Mouse (Mus musculus): Measurements from ENCODE around the gene Tas2r114. TPM values are rescaled to one million over a fixed set of nuclear protein-coding genes. Genes with fewer than 3 reads are reported as not detected.

Tas2r114 gene
- not detected in 2 replicates for polyA plus RNA-seq (2015; fragmentation: Nextera tagmentation; extraction: Ambion mirVana)

- Histone ChIP-seq H3K9ac (ENCODE audit: low read depth, low read length) (no peak within 1 kb of the TSS), H3K9me3 (replicated peaks; ENCODE audit: control insufficient read depth, low read length, poor library complexity, severe bottlenecking) (peaks cover 3% of the 10 kb centered on the region), H3K4me3 (ENCODE audit: low read depth, low read length) (no peak within 1 kb of the TSS), H3K36me3 (ENCODE audit: control insufficient read depth, insufficient read depth, low read length) (no peaks in the 10 kb centered on the region), H3K27ac (ENCODE audit: low read length) (no peak within 1 kb of the TSS), H3K4me2 (ENCODE audit: low read length) (no peak within 1 kb of the TSS), H3K27me3 (ENCODE audit: control insufficient read depth, insufficient read depth, low read depth, low read length) (no peaks in the 10 kb centered on the region), H3K4me1 (ENCODE audit: control insufficient read depth, insufficient read depth, low read length) (no peaks in the 10 kb centered on the region)
- ATAC-seq = no peak
Measured at GRCm38 (mm10) chr6:131689963-131690362, at the start of gene Tas2r114. Gene Tas2r114, minus strand, starts transcription at chr6:131690063.

DNA sequence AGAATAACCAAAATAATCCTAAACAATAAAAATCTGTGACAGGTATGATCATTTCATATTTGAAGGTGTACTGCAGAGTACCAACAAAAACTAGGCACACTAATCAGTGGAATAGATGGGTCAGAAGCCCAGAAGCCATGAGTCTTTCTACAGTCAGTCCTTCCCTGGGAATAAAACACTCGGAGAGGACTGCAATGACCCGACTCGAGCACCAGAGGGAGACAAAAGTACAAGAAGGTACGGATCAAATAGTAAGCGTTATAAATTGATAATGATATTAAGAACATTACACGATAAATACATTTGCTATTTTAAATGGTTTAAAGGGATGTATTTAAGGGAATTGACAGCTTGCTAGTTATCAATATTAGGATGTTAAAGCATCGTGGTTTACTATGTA is 22.9 kb upstream of the Tas2r114 start:
- WGBS = 51% methylated on average over 7 of the region's 7 CpGs
- H3K36me3 ChIP-seq (ENCODE audit: control insufficient read depth, insufficient read depth, low read length) = no peaks in the 10 kb centered on the region
- H3K4me2 ChIP-seq (ENCODE audit: low read length) = no peak overlapping the region
- no peak overlapping the region for H3K9ac ChIP-seq (ENCODE audit: low read depth, low read length)
- no peaks in the 10 kb centered on the region for H3K4me1 ChIP-seq (ENCODE audit: control insufficient read depth, insufficient read depth, low read length)
- no peak for ATAC-seq
- H3K27ac ChIP-seq (ENCODE audit: low read length) = no peak overlapping the region
- H3K9me3 ChIP-seq (replicated peaks; ENCODE audit: control insufficient read depth, low read length, poor library complexity, severe bottlenecking) = peaks cover 6% of the 10 kb centered on the region; the same call in 1 of the 2 replicates
- no peak overlapping the region for H3K4me3 ChIP-seq (ENCODE audit: low read depth, low read length)
- H3K27me3 ChIP-seq (ENCODE audit: control insufficient read depth, insufficient read depth, low read depth, low read length) = no peaks in the 10 kb centered on the region

GRCm38 (mm10) chr6:131687395-131687794 is 2.5 kb downstream of the Tas2r114 start, which contains the start of gene Tas2r105:
Gene Tas2r105, minus strand, starts transcription at chr6:131687495.
- no peak within 1 kb of the TSS for H3K4me2 ChIP-seq (ENCODE audit: low read length)
- H3K36me3 ChIP-seq (ENCODE audit: control insufficient read depth, insufficient read depth, low read length) = no peaks in the 10 kb centered on the region
- no peak within 1 kb of the TSS for H3K4me3 ChIP-seq (ENCODE audit: low read depth, low read length)
- ATAC-seq = no peak
- no peaks in the 10 kb centered on the region for H3K4me1 ChIP-seq (ENCODE audit: control insufficient read depth, insufficient read depth, low read length)
- no peak within 1 kb of the TSS for H3K27ac ChIP-seq (ENCODE audit: low read length)
- no peak within 1 kb of the TSS for H3K9ac ChIP-seq (ENCODE audit: low read depth, low read length)
- no peaks in the 10 kb centered on the region for H3K27me3 ChIP-seq (ENCODE audit: control insufficient read depth, insufficient read depth, low read depth, low read length)
- WGBS = 73% methylated on average over 1 of the region's 1 CpGs
- peaks cover 6% of the 10 kb centered on the region for H3K9me3 ChIP-seq (replicated peaks; ENCODE audit: control insufficient read depth, low read length, poor library complexity, severe bottlenecking)

- H3K9me3 ChIP-seq (replicated peaks; ENCODE audit: control insufficient read depth, low read length, poor library complexity, severe bottlenecking) = peaks cover 6% of the 10 kb centered on the region
- H3K4me1 ChIP-seq (ENCODE audit: control insufficient read depth, insufficient read depth, low read length) = no peaks in the 10 kb centered on the region
- no peak within 1 kb of the TSS for H3K4me3 ChIP-seq (ENCODE audit: low read depth, low read length)
- no peaks in the 10 kb centered on the region for H3K36me3 ChIP-seq (ENCODE audit: control insufficient read depth, insufficient read depth, low read length)
- no peak for ATAC-seq
- no peak within 1 kb of the TSS for H3K4me2 ChIP-seq (ENCODE audit: low read length)
- WGBS = 69% methylated on average over 1 of the region's 1 CpGs
- no peak within 1 kb of the TSS for H3K9ac ChIP-seq (ENCODE audit: low read depth, low read length)
- H3K27ac ChIP-seq (ENCODE audit: low read length) = no peak within 1 kb of the TSS
- H3K27me3 ChIP-seq (ENCODE audit: control insufficient read depth, insufficient read depth, low read depth, low read length) = no peaks in the 10 kb centered on the region
Measured at GRCm38 (mm10) chr6:131685644-131686043, 4.2 kb downstream of the Tas2r114 start, which contains the start of gene Tas2r104. Gene Tas2r104, minus strand, starts transcription at chr6:131685744.

DNA sequence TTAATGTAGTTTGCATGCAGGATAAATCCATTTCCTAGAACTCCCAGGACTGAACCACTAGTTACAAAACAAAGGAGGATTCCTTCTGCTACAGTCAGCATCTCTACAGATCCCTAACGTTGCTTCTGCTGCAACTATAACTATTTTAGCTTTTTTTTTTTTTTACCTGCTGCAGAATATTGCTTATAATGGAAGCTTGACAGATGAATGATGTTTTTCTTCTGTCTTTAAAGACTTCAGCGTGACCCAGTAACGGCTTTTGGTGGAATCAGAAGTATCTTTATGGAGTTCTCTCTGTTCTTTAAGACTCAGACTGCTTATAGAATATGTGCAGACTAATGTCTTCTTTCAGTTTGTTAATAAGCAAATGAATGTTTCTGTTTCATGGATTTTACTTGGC is 11.1 kb downstream of the Tas2r114 start, which contains the start of gene Tas2r106:
Gene Tas2r106, minus strand, starts transcription at position 101 of the 400 bp plus-strand sequence.
- Histone ChIP-seq H3K4me3 (ENCODE audit: low read depth, low read length) (no peak within 1 kb of the TSS), H3K36me3 (ENCODE audit: control insufficient read depth, insufficient read depth, low read length) (no peaks in the 10 kb centered on the region), H3K4me1 (ENCODE audit: control insufficient read depth, insufficient read depth, low read length) (no peaks in the 10 kb centered on the region), H3K9ac (ENCODE audit: low read depth, low read length) (no peak within 1 kb of the TSS), H3K9me3 (replicated peaks; ENCODE audit: control insufficient read depth, low read length, poor library complexity, severe bottlenecking) (0 out of 2 replicates have a peak, but pooled peaks cover 3% of the 10 kb centered on the region), H3K27me3 (ENCODE audit: control insufficient read depth, insufficient read depth, low read depth, low read length) (no peaks in the 10 kb centered on the region), H3K27ac (ENCODE audit: low read length) (no peak within 1 kb of the TSS), H3K4me2 (ENCODE audit: low read length) (no peak within 1 kb of the TSS)
- ATAC-seq = no peak
- WGBS = 69% methylated on average over 3 of the region's 3 CpGs

DNA sequence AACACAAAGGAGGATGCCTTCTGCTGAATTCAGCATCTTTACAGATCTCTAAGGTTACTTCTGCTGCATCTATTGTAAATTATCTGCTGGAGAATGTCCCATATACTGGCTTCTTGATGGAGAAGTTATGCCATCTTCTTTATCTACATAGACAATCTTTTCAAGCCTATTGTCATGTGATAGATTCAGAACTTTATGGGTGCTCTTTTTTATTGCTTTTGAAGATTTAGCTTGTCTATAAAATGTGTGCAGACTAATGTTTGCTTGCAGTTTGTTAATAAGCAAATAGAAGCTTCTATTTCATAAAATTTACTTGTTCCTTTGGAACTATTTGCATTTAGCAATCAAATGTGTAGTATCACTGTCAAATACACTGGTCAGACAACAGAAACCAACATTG is 29.8 kb downstream of the Tas2r114 start, which contains the start of gene Tas2r107:
Gene Tas2r107, minus strand, starts transcription at position 101 of the 400 bp plus-strand sequence.
- peaks cover 8% of the 10 kb centered on the region for H3K9me3 ChIP-seq (replicated peaks; ENCODE audit: control insufficient read depth, low read length, poor library complexity, severe bottlenecking)
- H3K27me3 ChIP-seq (ENCODE audit: control insufficient read depth, insufficient read depth, low read depth, low read length) = no peaks in the 10 kb centered on the region
- no peak within 1 kb of the TSS for H3K27ac ChIP-seq (ENCODE audit: low read length)
- no peak within 1 kb of the TSS for H3K9ac ChIP-seq (ENCODE audit: low read depth, low read length)
- H3K4me1 ChIP-seq (ENCODE audit: control insufficient read depth, insufficient read depth, low read length) = no peaks in the 10 kb centered on the region
- no peak within 1 kb of the TSS for H3K4me2 ChIP-seq (ENCODE audit: low read length)
- no peaks in the 10 kb centered on the region for H3K36me3 ChIP-seq (ENCODE audit: control insufficient read depth, insufficient read depth, low read length)
- H3K4me3 ChIP-seq (ENCODE audit: low read depth, low read length) = no peak within 1 kb of the TSS
- ATAC-seq = no peak

Other genes with a start within 250 kb of the Tas2r114 start
- not detected in 2 replicates for gene 5430401F13Rik, start 203.7 kb downstream of the Tas2r114 start, polyA plus RNA-seq (2015; fragmentation: Nextera tagmentation; extraction: Ambion mirVana)
- not detected in 2 replicates for gene Gm6619, start 203.7 kb downstream of the Tas2r114 start, polyA plus RNA-seq (2015; fragmentation: Nextera tagmentation; extraction: Ambion mirVana)
- gene Tas2r130, start 59.2 kb downstream of the Tas2r114 start, polyA plus RNA-seq (2015; fragmentation: Nextera tagmentation; extraction: Ambion mirVana) = not detected in 2 replicates
- gene Tas2r107, start 29.9 kb downstream of the Tas2r114 start, polyA plus RNA-seq (2015; fragmentation: Nextera tagmentation; extraction: Ambion mirVana) = not detected in 2 replicates
- gene Tas2r106, start 11.2 kb downstream of the Tas2r114 start, polyA plus RNA-seq (2015; fragmentation: Nextera tagmentation; extraction: Ambion mirVana) = not detected in 2 replicates
- not detected in 2 replicates for gene Tas2r104, start 4.3 kb downstream of the Tas2r114 start, polyA plus RNA-seq (2015; fragmentation: Nextera tagmentation; extraction: Ambion mirVana)
- gene Tas2r105, start 2.6 kb downstream of the Tas2r114 start, polyA plus RNA-seq (2015; fragmentation: Nextera tagmentation; extraction: Ambion mirVana) = not detected in 2 replicates

All from midbrain, embryonic 16.5 days (tissue).